Mouse (Mus musculus) layer of hippocampus, postnatal 36 days (tissue): ENCODE data around the gene Fam107b. TPM values are rescaled to one million over a fixed set of nuclear protein-coding genes. Genes with fewer than 3 reads are reported as not detected.
"Not testable (repeated sequence)": the region's sequence is repeated elsewhere in the genome, so short reads cannot be mapped to it uniquely, and the experiment has no call there.

Experiments used
- DNase-seq, 2 experiments: peaks; one replicate each; pipeline ENCODE4 v3.0.0; 2022
- total RNA-seq, 2 experiments: library from RNA; stranded (reverse); gene quantifications; 2 replicates each; pipeline ENCODE4 v1.2.3; 2021

Fam107b gene
- total RNA-seq, 2 experiments from 2014 or later = 13.1 to 18.6 TPM

DNA sequence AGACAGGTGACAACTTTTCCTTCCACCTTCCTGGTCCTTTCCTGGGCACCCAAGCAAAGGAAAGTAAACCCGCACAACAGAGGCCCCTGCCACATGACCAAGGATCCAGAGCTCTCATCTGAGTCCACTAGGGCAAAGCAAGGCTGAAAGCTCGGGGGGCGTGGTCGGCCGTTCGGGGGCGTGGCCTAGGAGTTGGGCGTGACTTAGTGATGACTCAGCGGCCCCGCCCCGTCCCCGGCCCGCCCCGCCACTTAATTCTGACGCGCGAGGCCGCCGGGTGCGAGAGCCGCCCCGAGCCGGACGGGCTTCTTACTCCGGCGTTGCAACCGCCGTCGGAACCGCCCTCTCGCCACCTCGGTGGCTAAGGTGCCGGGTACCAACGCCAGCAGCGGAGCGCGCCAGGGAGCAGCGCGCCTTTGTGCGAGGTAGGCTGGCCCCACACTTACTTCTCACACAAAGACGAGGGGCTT is 143.0 kb downstream of the Fam107b start:
- peak; percentile 88 to 90 for DNase-seq

- DNase-seq = no peak
Observed at GRCm38 (mm10) chr2:3713682-3714361, 143.5 kb downstream of the Fam107b start.

GRCm38 (mm10) chr2:3714511-3714910 is 144.2 kb downstream of the Fam107b start:
- no peak for DNase-seq

GRCm38 (mm10) chr2:3715424-3715823 is 145.1 kb downstream of the Fam107b start:
- no peak for DNase-seq

- no peak for DNase-seq
Observed at GRCm38 (mm10) chr2:3717268-3717667, 147.0 kb downstream of the Fam107b start.

DNA sequence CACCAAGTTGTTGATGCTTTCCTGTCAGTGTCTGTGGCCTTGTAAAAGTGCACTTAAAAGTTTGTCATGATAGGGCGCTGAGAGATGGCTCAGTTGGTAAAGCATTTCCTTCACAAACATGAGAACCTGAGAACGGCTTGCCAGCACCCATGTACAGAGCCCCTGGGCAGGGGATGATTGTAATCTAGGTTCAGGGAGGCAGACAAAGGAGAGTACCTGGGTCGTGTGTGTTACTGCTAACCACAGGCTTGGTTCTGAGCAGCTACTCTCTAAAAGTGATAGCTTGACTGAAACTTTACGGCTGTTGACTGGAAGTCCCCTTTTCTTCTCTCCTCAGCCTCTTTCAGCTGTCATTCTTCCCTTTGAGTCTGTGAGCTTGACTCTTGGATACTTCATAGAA is 147.6 kb downstream of the Fam107b start:
- DNase-seq = no peak

GRCm38 (mm10) chr2:3719436-3720121 is 149.3 kb downstream of the Fam107b start:
- not testable (repeated sequence) for DNase-seq

- DNase-seq = no peak
Observed at GRCm38 (mm10) chr2:3721107-3721506, 150.8 kb downstream of the Fam107b start.

DNA sequence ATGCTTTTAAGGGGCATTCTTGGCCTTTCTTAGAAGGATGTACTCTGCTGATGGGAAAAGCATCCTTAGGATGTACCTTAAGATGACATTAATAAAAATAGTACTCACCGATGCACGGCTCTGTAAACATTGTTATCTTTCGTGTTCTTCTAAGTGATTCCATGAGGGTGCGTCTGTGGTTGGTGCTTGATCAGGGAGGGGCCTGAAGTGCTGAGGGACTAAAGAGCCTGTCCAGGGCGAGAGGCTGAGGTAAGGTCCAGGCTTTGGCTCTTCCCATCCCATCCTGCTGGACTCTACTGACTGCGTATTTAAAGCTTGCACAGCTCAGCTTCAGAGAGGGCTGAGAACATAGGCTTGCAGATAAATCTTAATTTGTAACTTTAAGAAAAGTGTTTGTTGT is 151.7 kb downstream of the Fam107b start:
- DNase-seq = no peak

- DNase-seq = no peak
Observed at GRCm38 (mm10) chr2:3723391-3724106, 153.3 kb downstream of the Fam107b start.

GRCm38 (mm10) chr2:3726501-3727078 is 156.3 kb downstream of the Fam107b start:
- DNase-seq = peak; percentile 56 to 62

GRCm38 (mm10) chr2:3727225-3727930 is 157.1 kb downstream of the Fam107b start:
- DNase-seq = no peak

- DNase-seq = no peak
Observed at GRCm38 (mm10) chr2:3728090-3728489, 157.8 kb downstream of the Fam107b start.

DNA sequence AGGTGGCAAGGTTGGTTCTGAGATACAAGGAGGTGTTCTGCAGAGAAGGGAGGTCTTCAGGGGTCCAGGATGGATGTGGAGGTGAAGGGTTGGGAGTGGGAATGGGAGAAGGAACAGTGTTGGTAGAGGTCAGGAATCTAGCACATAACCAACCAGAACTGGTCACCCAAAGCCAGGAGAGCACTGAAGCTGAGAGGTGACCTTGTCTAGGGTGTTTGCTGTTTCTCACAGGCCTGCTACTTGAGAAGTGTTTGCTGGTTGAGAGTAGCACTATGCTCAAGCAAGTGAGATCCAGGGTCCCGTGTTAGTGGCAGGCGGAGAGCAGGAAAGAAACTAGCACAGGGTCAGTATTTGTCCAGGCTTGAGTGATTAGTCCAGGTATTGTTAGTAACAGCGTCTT is 159.3 kb downstream of the Fam107b start:
- DNase-seq = no peak

DNA sequence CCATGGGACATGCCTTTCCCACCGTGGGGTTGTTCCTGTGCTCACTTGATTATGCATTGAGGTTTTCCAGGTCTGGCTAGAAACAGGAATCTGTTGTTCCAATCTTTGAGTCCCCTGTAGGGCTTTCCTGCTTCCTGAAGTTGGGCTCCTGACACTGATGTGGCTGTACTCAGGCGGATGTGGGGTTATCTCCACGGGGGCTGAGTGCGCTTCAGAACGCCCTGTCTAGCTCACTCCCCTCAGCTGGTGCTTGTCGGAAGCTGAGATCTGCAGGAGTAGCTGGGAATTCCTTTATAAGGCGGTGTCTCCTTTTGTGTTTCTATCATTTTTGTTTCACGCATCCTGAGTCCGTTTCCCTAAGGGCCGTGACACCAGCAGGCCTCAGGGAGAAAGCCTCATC is 160.5 kb downstream of the Fam107b start:
- DNase-seq = no peak

- DNase-seq = no peak
Observed at GRCm38 (mm10) chr2:3731316-3732015, 161.2 kb downstream of the Fam107b start.

GRCm38 (mm10) chr2:3737917-3738694 is 167.8 kb downstream of the Fam107b start:
- no peak for DNase-seq

DNA sequence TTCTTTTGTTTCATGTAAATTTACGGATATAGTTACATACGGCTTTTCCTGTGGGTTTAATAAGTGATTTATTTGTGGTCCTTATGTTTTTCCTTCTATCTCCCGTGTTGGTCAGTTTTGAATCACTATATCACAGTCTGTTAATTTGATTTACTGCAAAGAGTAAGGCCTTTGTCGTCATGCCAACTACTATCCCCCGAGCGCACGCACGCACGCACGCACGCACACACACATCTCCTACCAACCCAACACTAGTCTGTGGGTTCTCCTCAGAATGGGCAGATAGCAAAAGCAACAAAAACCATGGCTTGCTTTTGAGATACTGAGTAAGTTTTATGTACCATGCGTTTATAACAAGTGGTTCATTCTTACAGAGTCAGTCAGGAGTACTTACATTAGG is 168.4 kb downstream of the Fam107b start:
- DNase-seq = no peak

DNA sequence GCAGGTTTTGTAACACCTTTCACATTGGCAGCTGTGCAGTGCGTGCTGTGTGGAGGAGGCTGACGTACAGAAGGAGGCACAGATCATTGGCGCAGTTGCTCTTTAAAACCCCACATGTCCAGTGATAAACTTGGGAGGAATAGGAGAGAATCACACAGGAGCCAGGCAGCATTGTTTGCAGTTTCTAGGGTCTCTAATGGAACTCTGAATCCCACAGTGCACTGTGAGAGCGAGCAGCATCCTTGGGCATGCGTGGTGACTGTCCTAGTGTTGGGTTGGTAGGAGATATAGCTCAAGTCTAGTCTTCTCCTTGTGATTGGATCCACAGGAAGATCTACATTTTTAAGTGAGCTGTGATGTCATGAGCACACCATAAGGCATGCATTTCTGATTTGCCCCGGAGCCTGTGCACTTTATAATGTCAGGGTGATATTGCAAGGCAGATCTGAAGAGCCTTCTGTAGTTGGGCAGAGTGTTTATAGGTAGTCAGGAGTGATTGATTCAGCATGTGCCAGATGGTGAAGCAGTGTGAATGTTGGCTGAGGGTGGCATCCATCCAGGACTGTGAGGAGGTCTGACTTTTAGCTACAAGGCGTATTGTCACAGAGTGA is 169.2 kb downstream of the Fam107b start:
- DNase-seq = peak; percentile 67 to 69

DNA sequence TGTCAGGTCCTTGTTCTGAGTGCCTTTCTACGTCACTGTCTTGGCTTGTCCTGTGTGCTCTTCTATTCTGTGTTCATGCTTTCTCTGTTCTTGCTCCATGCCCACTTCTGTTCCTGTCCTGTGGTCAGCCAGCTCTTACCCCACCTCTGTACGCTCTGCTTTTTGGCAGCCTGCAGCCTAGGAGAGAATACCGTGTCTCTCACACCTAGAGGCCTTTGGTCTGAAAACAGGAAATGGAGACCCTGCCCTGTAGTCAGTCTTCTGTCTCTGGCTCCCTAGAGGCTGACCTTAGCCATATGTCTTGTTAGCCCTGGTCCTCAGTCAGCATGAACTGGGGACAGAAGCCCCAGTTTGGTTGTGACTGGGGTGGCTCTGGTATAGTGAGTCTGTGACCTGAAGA is 170.0 kb downstream of the Fam107b start:
- no peak for DNase-seq
